Mouse (Mus musculus) heart, embryonic 15.5 days (tissue): ENCODE results near the gene Spaca7. TPM values are rescaled to one million over a fixed set of nuclear protein-coding genes. Genes with fewer than 3 reads are reported as not detected.
"Not testable (repeated sequence)": the region's sequence is repeated elsewhere in the genome, so short reads cannot be mapped to it uniquely, and the experiment has no call there.

Source experiments
- ATAC-seq: fragments of 200-750 bp; cut with Nextera tagmentation; replicated peaks from 2 replicates; pipeline ENCODE4 v1.8.0; 2017; ENCODE audit warnings: low read depth, moderate TSS enrichment; ENCODE audit not compliant: insufficient number of reproducible peaks, insufficient read depth, low FRiP score
- H3K27ac ChIP-seq: fragments of 300-500 bp; sonication (generic); 2 replicates; pipeline ENCODE4 v1.5.1; 2015; ENCODE audit warnings: mild to moderate bottlenecking, inconsistent platforms
- H3K27me3 ChIP-seq: fragments of 300-500 bp; sonication (generic); 2 replicates; pipeline ENCODE4 v1.6.1; 2015; ENCODE audit warnings: inconsistent platforms
- H3K36me3 ChIP-seq: fragments of 300-500 bp; sonication (generic); 2 replicates; pipeline ENCODE4 v1.6.1; 2015; ENCODE audit warnings: mild to moderate bottlenecking, inconsistent platforms
- H3K4me1 ChIP-seq: fragments of 300-500 bp; sonication (generic); replicated peaks from 2 replicates; pipeline ENCODE4 v1.6.1; 2015; ENCODE audit warnings: inconsistent platforms
- H3K4me2 ChIP-seq: fragments of 300-500 bp; sonication (generic); 2 replicates; pipeline ENCODE4 v1.6.1; 2015; ENCODE audit warnings: inconsistent platforms, mild to moderate bottlenecking, moderate library complexity
- H3K4me3 ChIP-seq: fragments of 300-500 bp; sonication (generic); 2 replicates; pipeline ENCODE4 v1.5.1; 2015; ENCODE audit warnings: mild to moderate bottlenecking, inconsistent platforms
- H3K9ac ChIP-seq: fragments of 300-500 bp; sonication (generic); 2 replicates; pipeline ENCODE4 v1.6.1; 2015; ENCODE audit warnings: mild to moderate bottlenecking, inconsistent platforms
- H3K9me3 ChIP-seq: fragments of 300-500 bp; sonication (generic); replicated peaks from 2 replicates; pipeline ENCODE4 v1.6.1; 2016; ENCODE audit warnings: inconsistent platforms
- WGBS: fragments of 180-500 bp; shearing (Covaris S2); methylation state at CpG from one replicate; pipeline ENCODE4 v1.1.7; 2015; ENCODE audit warnings: mixed read lengths; 5-methylcytosine and 5-hydroxymethylcytosine counted together
- polyA plus RNA-seq: library from polyadenylated mRNA; unstranded; fragments of >200 nt; fragmentation: Nextera tagmentation; extraction: Ambion mirVana; gene quantifications from 2 replicates; pipeline ENCODE4 v1.2.1, GENCODE M21; 2015

The Spaca7 gene
- polyA plus RNA-seq, 1 experiment from 2014 or later: not detected

- ATAC-seq: no peak
- Histone ChIP-seq H3K36me3 (no peaks in the 10 kb centered on the region), H3K4me3 (no peak overlapping the region), H3K27ac (no peak overlapping the region), H3K27me3 (peaks cover 53% of the 10 kb centered on the region), H3K4me1 (no peaks in the 10 kb centered on the region), H3K9ac (no peak overlapping the region), H3K9me3 (no peaks in the 10 kb centered on the region), H3K4me2 (no peak overlapping the region)
- 67% methylated on average over 3 of the region's 3 CpGs for whole genome bisulfite sequencing
Observed at GRCm38 (mm10) chr8:12558786-12559185, 14.0 kb upstream of the Spaca7 start.

- Histone ChIP-seq H3K4me1 (no peaks in the 10 kb centered on the region), H3K4me2 (no peak overlapping the region), H3K9ac (no peak overlapping the region), H3K36me3 (no peaks in the 10 kb centered on the region), H3K27ac (no peak overlapping the region), H3K9me3 (no peaks in the 10 kb centered on the region), H3K27me3 (peaks cover 60% of the 10 kb centered on the region), H3K4me3 (no peak overlapping the region)
- ATAC-seq: no peak
- WGBS: 16% methylated on average over 11 of the region's 11 CpGs
Observed at GRCm38 (mm10) chr8:12561403-12561960, 11.3 kb upstream of the Spaca7 start.

- no peaks in the 10 kb centered on the region for H3K4me1 ChIP-seq
- no peaks in the 10 kb centered on the region for H3K36me3 ChIP-seq
- no peak for ATAC-seq
- no peak overlapping the region for H3K4me2 ChIP-seq
- H3K9ac ChIP-seq: no peak overlapping the region
- no peak overlapping the region for H3K27ac ChIP-seq
- peaks cover 58% of the 10 kb centered on the region for H3K27me3 ChIP-seq
- H3K9me3 ChIP-seq: no peaks in the 10 kb centered on the region
- no peak overlapping the region for H3K4me3 ChIP-seq
- 5% methylated on average over 4 of the region's 4 CpGs for WGBS
Observed at GRCm38 (mm10) chr8:12564307-12564706, 8.5 kb upstream of the Spaca7 start.

DNA sequence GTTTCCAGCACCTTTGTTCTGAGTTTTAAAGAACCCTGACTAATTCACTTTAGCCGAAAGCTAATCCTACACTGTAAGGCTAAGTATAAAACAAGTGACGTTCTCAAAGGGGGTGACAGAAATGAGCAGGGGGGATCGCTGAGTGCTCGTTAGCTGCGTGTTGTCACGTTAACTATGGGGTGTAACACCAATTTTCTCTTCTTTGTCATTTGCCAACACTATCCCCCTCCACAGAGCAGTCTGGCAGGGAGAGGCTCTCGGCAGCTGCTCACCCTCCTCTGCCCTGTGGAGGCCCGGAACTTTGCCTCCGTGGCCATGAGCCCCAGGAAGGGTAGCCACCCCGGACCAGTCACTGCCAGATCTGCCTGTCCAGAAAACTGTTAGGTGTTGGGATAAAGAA lies 7.3 kb upstream of the Spaca7 start:
- Histone ChIP-seq H3K27me3 (peaks cover 49% of the 10 kb centered on the region), H3K4me2 (no peak overlapping the region), H3K27ac (no peak overlapping the region), H3K9me3 (no peaks in the 10 kb centered on the region), H3K36me3 (no peaks in the 10 kb centered on the region), H3K4me1 (no peaks in the 10 kb centered on the region), H3K9ac (no peak overlapping the region), H3K4me3 (no peak overlapping the region)
- ATAC-seq: no peak
- 66% methylated on average over 10 of the region's 10 CpGs for WGBS

- Histone ChIP-seq H3K4me3 (no peak overlapping the region), H3K4me1 (no peaks in the 10 kb centered on the region), H3K27ac (no peak overlapping the region), H3K9me3 (no peaks in the 10 kb centered on the region), H3K4me2 (no peak overlapping the region), H3K9ac (no peak overlapping the region), H3K36me3 (no peaks in the 10 kb centered on the region), H3K27me3 (peaks cover 42% of the 10 kb centered on the region)
- no peak for ATAC-seq
- 48% methylated on average over 7 of the region's 7 CpGs for WGBS
Observed at GRCm38 (mm10) chr8:12566509-12566908, 6.3 kb upstream of the Spaca7 start.

GRCm38 (mm10) chr8:12576003-12576402 lies 3.2 kb downstream of the Spaca7 start:
- no peaks in the 10 kb centered on the region for H3K36me3 ChIP-seq
- WGBS: 55% methylated on average over 5 of the region's 5 CpGs

DNA sequence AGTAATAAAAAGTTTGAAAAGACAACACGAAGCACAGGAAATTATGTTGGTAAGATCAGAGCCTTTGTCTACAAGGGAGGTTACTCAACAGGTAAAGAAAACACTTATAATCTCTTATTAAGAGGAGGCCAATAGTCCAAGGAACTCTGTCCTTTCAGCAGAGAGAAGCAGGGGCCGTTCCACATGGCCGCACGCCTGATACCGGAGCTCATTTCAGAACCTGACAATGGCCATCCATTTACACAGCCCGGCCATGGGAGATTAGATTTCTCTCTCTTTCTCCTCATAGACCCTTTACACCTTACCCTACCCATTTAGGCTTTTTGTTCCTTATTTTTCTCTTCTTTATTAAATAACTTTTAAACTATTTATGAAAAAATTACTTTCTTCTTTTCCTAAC lies 3.9 kb downstream of the Spaca7 start:
- no peak for ATAC-seq
- H3K9me3 ChIP-seq: no peaks in the 10 kb centered on the region
- no peak overlapping the region for H3K4me3 ChIP-seq
- H3K4me2 ChIP-seq: no peak overlapping the region
- H3K27me3 ChIP-seq: peaks cover 33% of the 10 kb centered on the region
- H3K9ac ChIP-seq: no peak overlapping the region
- H3K4me1 ChIP-seq: no peaks in the 10 kb centered on the region
- no peak overlapping the region for H3K27ac ChIP-seq
- 56% methylated on average over 6 of the region's 6 CpGs for WGBS
- no peaks in the 10 kb centered on the region for H3K36me3 ChIP-seq

More at GRCm38 (mm10) chr8:12576003-12576402, 3.2 kb downstream of the Spaca7 start:
- H3K27ac ChIP-seq: no peak overlapping the region
- ATAC-seq: no peak
- no peak overlapping the region for H3K4me3 ChIP-seq
- peaks cover 30% of the 10 kb centered on the region for H3K27me3 ChIP-seq
- H3K9ac ChIP-seq: no peak overlapping the region
- H3K9me3 ChIP-seq: no peaks in the 10 kb centered on the region
- no peaks in the 10 kb centered on the region for H3K4me1 ChIP-seq
- H3K4me2 ChIP-seq: no peak overlapping the region

- not testable (repeated sequence) for H3K4me3 ChIP-seq, H3K4me2 ChIP-seq, H3K36me3 ChIP-seq, H3K27ac ChIP-seq, H3K4me1 ChIP-seq, H3K9ac ChIP-seq, ATAC-seq, H3K9me3 ChIP-seq
- 70% methylated on average over 19 of the region's 19 CpGs for WGBS
- H3K27me3 ChIP-seq: peaks cover 12% of the 10 kb centered on the region; the same call in 1 of the 2 replicates
Observed at GRCm38 (mm10) chr8:12579339-12579999, 6.6 kb downstream of the Spaca7 start.

- no peak overlapping the region for H3K4me3 ChIP-seq
- no peaks in the 10 kb centered on the region for H3K9me3 ChIP-seq
- no peak overlapping the region for H3K27ac ChIP-seq
- H3K4me1 ChIP-seq: no peaks in the 10 kb centered on the region
- no peak for ATAC-seq
- peaks cover 7% of the 10 kb centered on the region for H3K27me3 ChIP-seq
- no peaks in the 10 kb centered on the region for H3K36me3 ChIP-seq
- WGBS: 76% methylated on average over 5 of the region's 5 CpGs
- H3K9ac ChIP-seq: no peak overlapping the region
- H3K4me2 ChIP-seq: no peak overlapping the region
Observed at GRCm38 (mm10) chr8:12583785-12584184, 11.0 kb downstream of the Spaca7 start.

- Histone ChIP-seq H3K4me1 (no peaks in the 10 kb centered on the region), H3K27ac (no peak overlapping the region), H3K27me3 (peaks cover 6% of the 10 kb centered on the region; the same call in 1 of the 2 replicates), H3K4me2 (no peak overlapping the region), H3K9ac (no peak overlapping the region), H3K36me3 (no peaks in the 10 kb centered on the region), H3K9me3 (no peaks in the 10 kb centered on the region), H3K4me3 (no peak overlapping the region)
- WGBS: 23% methylated on average over 6 of the region's 6 CpGs
- ATAC-seq: no peak; the same call in 1 of the 2 replicates
Observed at GRCm38 (mm10) chr8:12607223-12607622, 34.4 kb downstream of the Spaca7 start.

- WGBS: 67% methylated on average over 10 of the region's 10 CpGs
- H3K4me2 ChIP-seq: no peak overlapping the region
- no peak for ATAC-seq
- H3K27me3 ChIP-seq: peaks cover 6% of the 10 kb centered on the region; the same call in 1 of the 2 replicates
- no peaks in the 10 kb centered on the region for H3K9me3 ChIP-seq
- H3K4me1 ChIP-seq: no peaks in the 10 kb centered on the region
- no peak overlapping the region for H3K9ac ChIP-seq
- H3K36me3 ChIP-seq: no peaks in the 10 kb centered on the region
- no peak overlapping the region for H3K27ac ChIP-seq
- H3K4me3 ChIP-seq: no peak overlapping the region
Observed at GRCm38 (mm10) chr8:12608810-12609209, 36.0 kb downstream of the Spaca7 start.
